Comparison of ENCODE assay signal across 12 mouse cellular contexts in the genomic region with DNA sequence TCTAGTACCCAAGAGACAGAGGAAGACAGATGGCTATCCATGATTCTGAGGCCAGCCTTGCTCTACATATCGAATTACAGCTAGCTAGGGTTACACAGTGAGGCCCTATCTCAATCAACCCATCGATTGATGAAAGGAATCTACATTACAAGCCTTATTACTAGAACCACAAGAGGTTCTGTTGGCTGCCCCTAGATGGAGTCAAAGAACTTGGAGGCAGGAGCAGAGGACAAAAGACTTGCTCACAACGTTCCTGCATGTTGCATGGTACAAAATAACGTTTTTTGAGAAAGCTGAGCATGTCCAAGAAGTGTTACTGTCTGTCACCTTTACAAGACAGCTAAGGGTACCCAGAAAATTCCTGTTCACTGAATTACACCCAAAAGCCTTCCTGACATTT.
DNase-seq lines count a peak whose midpoint lies in the region; ATAC-seq and TF ChIP-seq lines count a peak whose summit lies in the region.
"Had no signal": no experiment of that assay in that cellular context is flagged by ENCODE, and none has a peak within 500 bp of the region (broad histone marks: within the 10 kb centered on the region; RNA-seq: fewer than 3 reads in every experiment).

No protein-coding gene starts in this region.

- no peaks in the 10 kb centered on the region for H3K27me3 ChIP-seq in forebrain, postnatal 0 days (ENCODE audit: insufficient read depth, low read length)
- no peaks in the 10 kb centered on the region for H3K27me3 ChIP-seq in forebrain, embryonic 10.5 days (ENCODE audit: poor library complexity, severe bottlenecking)
- H3K27me3 ChIP-seq in embryonic facial prominence, embryonic 10.5 days (replicated peaks; ENCODE audit: low read depth, poor library complexity, severe bottlenecking), result no peaks in the 10 kb centered on the region
- H3K27me3 ChIP-seq: embryonic facial prominence, embryonic 12.5 days; liver, embryonic 12.5 days; midbrain, embryonic 13.5 days; stomach, embryonic 15.5 days had no signal

- no peak for DNase-seq in forebrain, postnatal 0 days
- DNase-seq in forebrain, embryonic 10.5 days (ENCODE audit: extremely low spot score, low spot score), result no peak
- peak; percentile 15 for DNase-seq in kidney, postnatal 14 days
- no peak for DNase-seq in kidney, postnatal 4 days
- peak; percentile 20 for DNase-seq in NIH3T3 (ENCODE audit: low read depth)
- peak; percentile 18 for DNase-seq in embryonic facial prominence, embryonic 10.5 days (ENCODE audit: low spot score)
- no peak for DNase-seq in adrenal gland, adult 18-20 months (ENCODE audit: low spot score in 2 of 2)
- no peak for DNase-seq in right cerebral cortex, postnatal 4 days

- 50% methylated on average over 4 of the region's 4 CpGs for WGBS in forebrain, postnatal 0 days
- WGBS in forebrain, embryonic 10.5 days, result 67% methylated on average over 4 of the region's 4 CpGs
- WGBS in embryonic facial prominence, embryonic 10.5 days, result 40% methylated on average over 4 of the region's 4 CpGs

- H3K4me1 ChIP-seq in forebrain, postnatal 0 days (ENCODE audit: insufficient read depth), result 0 out of 2 replicates have a peak, but pooled peaks cover 4% of the 10 kb centered on the region
- no peaks in the 10 kb centered on the region for H3K4me1 ChIP-seq in forebrain, embryonic 10.5 days
- H3K4me1 ChIP-seq in embryonic facial prominence, embryonic 10.5 days, result peaks cover 9% of the 10 kb centered on the region; the same call in 1 of the 2 replicates
- H3K4me1 ChIP-seq: embryonic facial prominence, embryonic 12.5 days; liver, embryonic 12.5 days; stomach, embryonic 15.5 days had no signal

- H3K4me2 ChIP-seq in forebrain, postnatal 0 days (ENCODE audit: low read depth), result no peak overlapping the region
- H3K4me2 ChIP-seq: embryonic facial prominence, embryonic 12.5 days; liver, embryonic 12.5 days; midbrain, embryonic 13.5 days; stomach, embryonic 15.5 days had no signal

- H3K27ac ChIP-seq in forebrain, postnatal 0 days (ENCODE audit: low read depth, low read length), result no peak overlapping the region
- H3K27ac ChIP-seq in forebrain, embryonic 10.5 days, result no peak overlapping the region
- H3K27ac ChIP-seq in embryonic facial prominence, embryonic 10.5 days (replicated peaks), result peak overlapping the region; percentile 71
- H3K27ac ChIP-seq: embryonic facial prominence, embryonic 12.5 days; liver, embryonic 12.5 days; midbrain, embryonic 13.5 days; stomach, embryonic 15.5 days had no signal

- H3K4me3 ChIP-seq in forebrain, postnatal 0 days (ENCODE audit: low read depth, low read length), result no peak overlapping the region
- H3K4me3 ChIP-seq in forebrain, embryonic 10.5 days, result no peak overlapping the region
- H3K4me3 ChIP-seq in embryonic facial prominence, embryonic 10.5 days, result no peak overlapping the region
- H3K4me3 ChIP-seq: embryonic facial prominence, embryonic 12.5 days; liver, embryonic 12.5 days; midbrain, embryonic 13.5 days; stomach, embryonic 15.5 days had no signal

- ATAC-seq in forebrain, postnatal 0 days, result no peak
- ATAC-seq: liver, embryonic 12.5 days; midbrain, embryonic 13.5 days had no signal

- H3K36me3 ChIP-seq in forebrain, postnatal 0 days (ENCODE audit: insufficient read depth), result no peaks in the 10 kb centered on the region
- H3K36me3 ChIP-seq in forebrain, embryonic 10.5 days (replicated peaks), result no peaks in the 10 kb centered on the region
- no peaks in the 10 kb centered on the region for H3K36me3 ChIP-seq in embryonic facial prominence, embryonic 10.5 days (replicated peaks)
- H3K36me3 ChIP-seq: embryonic facial prominence, embryonic 12.5 days; liver, embryonic 12.5 days; midbrain, embryonic 13.5 days; stomach, embryonic 15.5 days had no signal

- H3K9me3 ChIP-seq in forebrain, postnatal 0 days (ENCODE audit: low read length), result no peaks in the 10 kb centered on the region
- no peaks in the 10 kb centered on the region for H3K9me3 ChIP-seq in forebrain, embryonic 10.5 days
- H3K9me3 ChIP-seq in embryonic facial prominence, embryonic 10.5 days, result no peaks in the 10 kb centered on the region
- H3K9me3 ChIP-seq: embryonic facial prominence, embryonic 12.5 days; liver, embryonic 12.5 days; midbrain, embryonic 13.5 days; stomach, embryonic 15.5 days had no signal

- TF ChIP-seq CTCF in forebrain, postnatal 0 days (IDR thresholded peaks at IDR 0.05; ENCODE audit: low read depth), result peak; percentile 44

- H3K9ac ChIP-seq in forebrain, postnatal 0 days, result no peak overlapping the region
- H3K9ac ChIP-seq: embryonic facial prominence, embryonic 12.5 days; liver, embryonic 12.5 days; midbrain, embryonic 13.5 days; stomach, embryonic 15.5 days had no signal

Comparison
In these comparisons a context has a peak if more than half of its experiments do, and no peak if none do; other contexts are left out.
1. DNase-seq: peak in kidney, postnatal 14 days (single experiment), NIH3T3 (single experiment) and embryonic facial prominence, embryonic 10.5 days (single experiment); none in forebrain, postnatal 0 days (single experiment), forebrain, embryonic 10.5 days (single experiment), kidney, postnatal 4 days (0 of 2), adrenal gland, adult 18-20 months (0 of 2) and right cerebral cortex, postnatal 4 days (single experiment).